ENCODE assay signal across 18 mouse cellular contexts in genomic region chr12:59623147-59623546, GRCm38 (mm10).
"Had no signal": no experiment of that assay in that cellular context is flagged by ENCODE, and none has a peak within 500 bp of the region (broad histone marks: within the 10 kb centered on the region; RNA-seq: fewer than 3 reads in every experiment).

No protein-coding gene starts in this region.

- H3K4me3 ChIP-seq: midbrain, embryonic 10.5 days; midbrain, embryonic 12.5 days; myocyte; neural tube, embryonic 13.5 days; neural tube, embryonic 15.5 days had no signal

- H3K4me1 ChIP-seq: midbrain, embryonic 10.5 days; midbrain, embryonic 12.5 days; neural tube, embryonic 13.5 days; neural tube, embryonic 15.5 days had no signal

- H3K27ac ChIP-seq: midbrain, embryonic 10.5 days; midbrain, embryonic 12.5 days; neural tube, embryonic 13.5 days; neural tube, embryonic 15.5 days had no signal

- DNase-seq: lung, adult 18-20 months; lung, embryonic 14.5 days; lung, postnatal 10 days; lung, postnatal 4 days; midbrain, embryonic 14.5 days; retina, postnatal 1 day; right cerebral cortex, adult 18-20 months; right cerebral cortex, postnatal 25 days; right cerebral cortex, postnatal 4 days; spleen, adult 18-20 months; thymus, adult 2 months; thymus, postnatal 25 days; thymus, postnatal 4 days had no signal
